Mouse (Mus musculus) CH12.LX (cell line): Measurements from ENCODE around the gene Prkcb. TPM values are rescaled to one million over a fixed set of nuclear protein-coding genes. Genes with fewer than 3 reads are reported as not detected.
A peak's percentile ranks its signal among the peaks of the same experiment; 100 is the strongest.

ENCODE experiments used
- DNase-seq: peaks from one replicate; pipeline ENCODE4 v3.0.0-alpha.2; 2013; ENCODE audit errors: extremely low read depth
- H3K27ac ChIP-seq: 2 replicates; pipeline ENCODE4 v1.5.1; 2012; ENCODE audit warnings: low read depth, mild to moderate bottlenecking, control low read depth, moderate library complexity; ENCODE audit not compliant: insufficient read depth
- H3K27me3 ChIP-seq: replicated peaks from 2 replicates; pipeline ENCODE3; 2012; ENCODE audit warnings: inconsistent platforms
- H3K36me3 ChIP-seq, 2 experiments: replicated peaks in 1 of 2; 2 replicates each; pipeline versions ENCODE3 to v1.6.1; 2012; ENCODE audit warnings: inconsistent platforms in 1 of 2, low read length in 1 of 2, mild to moderate bottlenecking in 1 of 2, mixed read lengths in 1 of 2, moderate library complexity in 1 of 2; ENCODE audit not compliant: control insufficient read depth in 1 of 2, insufficient read depth in 1 of 2
- H3K4me1 ChIP-seq, 2 experiments: 2 replicates each; pipeline ENCODE4 v1.6.1; 2012; ENCODE audit warnings: inconsistent platforms in 1 of 2, moderate library complexity in 1 of 2; ENCODE audit not compliant: insufficient read depth in 2 of 2, control insufficient read depth in 1 of 2
- H3K4me2 ChIP-seq: 2 replicates; pipeline ENCODE4 v1.6.1; 2012; ENCODE audit warnings: low read depth, mild to moderate bottlenecking, control low read depth; ENCODE audit not compliant: poor library complexity, insufficient read depth, severe bottlenecking
- H3K4me3 ChIP-seq, 3 experiments: fragments of 150-350 bp in 1 of 3; sonication (generic) in 1 of 3; replicated peaks in 1 of 3; 2 replicates each; pipeline versions ENCODE3 to v1.5.1; 2011 to 2012; ENCODE audit warnings: low read depth in 2 of 3, low read length in 2 of 3, mild to moderate bottlenecking in 2 of 3, moderate library complexity in 2 of 3, control low read depth in 1 of 3, improper control_type of control experiment in 1 of 3, inconsistent platforms in 1 of 3, mixed read lengths in 1 of 3; ENCODE audit not compliant: poor library complexity in 1 of 3
- H3K79me2 ChIP-seq: replicated peaks from 2 replicates; pipeline ENCODE4 v1.6.1; 2012; ENCODE audit warnings: mild to moderate bottlenecking, moderate library complexity; ENCODE audit not compliant: control insufficient read depth, poor library complexity, insufficient read depth, severe bottlenecking; ENCODE audit errors: extremely low read depth
- H3K9ac ChIP-seq: 2 replicates; pipeline ENCODE4 v1.6.1; 2012; ENCODE audit warnings: low read depth, mild to moderate bottlenecking, control low read depth, moderate library complexity; ENCODE audit not compliant: insufficient read depth
- H3K9me3 ChIP-seq: replicated peaks from 2 replicates; pipeline ENCODE3; 2012; ENCODE audit warnings: low read length, inconsistent platforms, mixed read lengths
- BHLHE40 ChIP-seq: IDR thresholded peaks from 2 replicates; pipeline ENCODE4 v1.6.1; 2011; ENCODE audit warnings: mild to moderate bottlenecking, low read depth, low read length, improper control_type of control experiment
- CHD1 ChIP-seq: IDR thresholded peaks from 2 replicates; pipeline ENCODE4 v1.6.1; 2012; ENCODE audit warnings: low read depth, low read length, improper control_type of control experiment, inconsistent platforms
- CHD2 ChIP-seq: IDR thresholded peaks from 2 replicates; pipeline ENCODE4 v1.6.1; 2011; ENCODE audit warnings: low read length, improper control_type of control experiment
- CTCF ChIP-seq, 2 experiments: IDR thresholded peaks in 1 of 2; conservative IDR thresholded peaks in 1 of 2; 2 replicates each; pipeline ENCODE4 v1.5.1; 2011 to 2012; ENCODE audit warnings: low read depth in 2 of 2, low read length in 2 of 2, improper control_type of control experiment in 1 of 2, inconsistent platforms in 1 of 2, mild to moderate bottlenecking in 1 of 2, moderate library complexity in 1 of 2
- ELF1 ChIP-seq: IDR thresholded peaks from 2 replicates; pipeline ENCODE4 v1.6.1; 2014; ENCODE audit warnings: low read depth, mild to moderate bottlenecking, inconsistent platforms, low read length, improper control_type of control experiment
- EP300 ChIP-seq: IDR thresholded peaks from 2 replicates; pipeline ENCODE4 v1.6.1; 2011; ENCODE audit warnings: low read length, improper control_type of control experiment
- ETS1 ChIP-seq: conservative IDR thresholded peaks from 2 replicates; pipeline ENCODE4 v1.6.1; 2012; ENCODE audit warnings: low read depth, mild to moderate bottlenecking, inconsistent platforms, low read length, improper control_type of control experiment, moderate library complexity
- HCFC1 ChIP-seq: IDR thresholded peaks from 2 replicates; pipeline ENCODE4 v1.6.1; 2012; ENCODE audit warnings: low read depth, mild to moderate bottlenecking, inconsistent platforms, low read length, improper control_type of control experiment
- IRF4 ChIP-seq: IDR thresholded peaks from 2 replicates; pipeline ENCODE4 v1.6.1; 2014; ENCODE audit warnings: low read depth, mild to moderate bottlenecking, inconsistent platforms, low read length, improper control_type of control experiment
- JUN ChIP-seq: IDR thresholded peaks from 2 replicates; pipeline ENCODE4 v1.6.1; 2011; ENCODE audit warnings: low read depth, mild to moderate bottlenecking, low read length, improper control_type of control experiment, moderate library complexity; ENCODE audit not compliant: insufficient read depth
- JUND ChIP-seq: conservative IDR thresholded peaks from 2 replicates; pipeline ENCODE4 v1.6.1; 2011; ENCODE audit warnings: low read depth, low read length, improper control_type of control experiment
- KAT2A ChIP-seq: IDR thresholded peaks from 2 replicates; pipeline ENCODE4 v1.6.1; 2012; ENCODE audit warnings: low read length, improper control_type of control experiment, inconsistent platforms; ENCODE audit not compliant: insufficient replicate concordance
- MAFK ChIP-seq: IDR thresholded peaks from 2 replicates; pipeline ENCODE4 v1.6.1; 2011; ENCODE audit warnings: low read length, improper control_type of control experiment; ENCODE audit not compliant: insufficient replicate concordance
- MAX ChIP-seq: IDR thresholded peaks from 2 replicates; pipeline ENCODE4 v1.6.1; 2011; ENCODE audit warnings: low read length, improper control_type of control experiment
- MAZ ChIP-seq: IDR thresholded peaks from 2 replicates; pipeline ENCODE4 v1.6.1; 2012; ENCODE audit warnings: low read depth, mild to moderate bottlenecking, inconsistent platforms, low read length, improper control_type of control experiment, moderate library complexity
- MEF2A ChIP-seq: IDR thresholded peaks from 2 replicates; pipeline ENCODE4 v1.6.1; 2014; ENCODE audit warnings: low read depth, mild to moderate bottlenecking, inconsistent platforms, low read length, improper control_type of control experiment, borderline replicate concordance
- MXI1 ChIP-seq: IDR thresholded peaks from 2 replicates; pipeline ENCODE4 v1.6.1; 2011; ENCODE audit warnings: mild to moderate bottlenecking, low read depth, low read length, improper control_type of control experiment
- MYC ChIP-seq: IDR thresholded peaks from 2 replicates; pipeline ENCODE4 v1.6.1; 2011; ENCODE audit warnings: low read depth, mild to moderate bottlenecking, improper control_type of control experiment, low read length
- NELFE ChIP-seq: IDR thresholded peaks from 2 replicates; pipeline ENCODE4 v1.6.1; 2011; ENCODE audit warnings: low read depth, low read length, improper control_type of control experiment
- NRF1 ChIP-seq: IDR thresholded peaks from 2 replicates; pipeline ENCODE4 v1.6.1; 2014; ENCODE audit warnings: low read depth, mild to moderate bottlenecking, inconsistent platforms, low read length, improper control_type of control experiment, moderate library complexity
- PAX5 ChIP-seq: IDR thresholded peaks from 2 replicates; pipeline ENCODE4 v1.6.1; 2012; ENCODE audit warnings: low read length, inconsistent platforms, mixed read lengths
- POLR2A ChIP-seq: IDR thresholded peaks from 2 replicates; pipeline ENCODE4 v1.6.1; 2011; ENCODE audit warnings: low read depth, mild to moderate bottlenecking, improper control_type of control experiment, low read length
- POLR2AphosphoS2 ChIP-seq: IDR thresholded peaks from 2 replicates; pipeline ENCODE4 v1.6.1; 2011; ENCODE audit warnings: low read depth, low read length, improper control_type of control experiment
- RAD21 ChIP-seq: IDR thresholded peaks from 2 replicates; pipeline ENCODE4 v1.6.1; 2011; ENCODE audit warnings: low read depth, mild to moderate bottlenecking, low read length, improper control_type of control experiment, moderate library complexity
- RCOR1 ChIP-seq: conservative IDR thresholded peaks from 2 replicates; pipeline ENCODE4 v1.6.1; 2012; ENCODE audit warnings: low read depth, mild to moderate bottlenecking, inconsistent platforms, low read length, improper control_type of control experiment
- SMC3 ChIP-seq: IDR thresholded peaks from 2 replicates; pipeline ENCODE4 v1.6.1; 2011; ENCODE audit warnings: low read depth, low read length, improper control_type of control experiment
- TCF12 ChIP-seq: IDR thresholded peaks from 2 replicates; pipeline ENCODE4 v1.6.1; 2014; ENCODE audit warnings: low read depth, mild to moderate bottlenecking, inconsistent platforms, low read length, improper control_type of control experiment
- UBTF ChIP-seq: IDR thresholded peaks from 2 replicates; pipeline ENCODE4 v1.6.1; 2012; ENCODE audit warnings: low read depth, mild to moderate bottlenecking, inconsistent platforms, low read length, improper control_type of control experiment, moderate library complexity
- USF1 ChIP-seq: IDR thresholded peaks from 2 replicates; pipeline ENCODE4 v1.6.1; 2014; ENCODE audit warnings: low read depth, mild to moderate bottlenecking, inconsistent platforms, low read length, improper control_type of control experiment
- USF2 ChIP-seq: conservative IDR thresholded peaks from 2 replicates; pipeline ENCODE4 v1.6.1; 2011; ENCODE audit warnings: low read depth, low read length, improper control_type of control experiment
- ZC3H11A ChIP-seq: IDR thresholded peaks from 2 replicates; pipeline ENCODE4 v1.6.1; 2012; ENCODE audit warnings: low read depth, mild to moderate bottlenecking, inconsistent platforms, low read length, improper control_type of control experiment
- ZKSCAN1 ChIP-seq: IDR thresholded peaks from 2 replicates; pipeline ENCODE4 v1.6.1; 2012; ENCODE audit warnings: low read depth, inconsistent platforms, low read length, improper control_type of control experiment, borderline replicate concordance
- ZMIZ1 ChIP-seq: IDR thresholded peaks from 2 replicates; pipeline ENCODE4 v1.6.1; 2012; ENCODE audit warnings: low read depth, mild to moderate bottlenecking, inconsistent platforms, low read length, improper control_type of control experiment
- ZNF384 ChIP-seq: IDR thresholded peaks from 2 replicates; pipeline ENCODE4 v1.6.1; 2012; ENCODE audit warnings: low read depth, low read length, improper control_type of control experiment, inconsistent platforms
- dilution Hi-C: fragments of 300-500 bp; cut with MboI; formaldehyde crosslinking; loops from 2 replicates; pipeline ENCODE4 v1.14.3; 2020; ENCODE audit warnings: low sequenced_read_pairs; ENCODE audit not compliant: extremely low pct_unique_long_range_greater_than_20kb, extremely low pct_ligation_motif_present
- in situ Hi-C: fragments of 300-500 bp; cut with MboI; formaldehyde crosslinking; loops from 3 replicates; pipeline ENCODE4 v1.14.3; 2019; ENCODE audit warnings: low sequenced_read_pairs, low pct_ligation_motif_present, low pct_unique_long_range_greater_than_20kb, mixed read lengths
- polyA plus RNA-seq: library from polyadenylated mRNA; unstranded; fragments of >175 nt; gene quantifications from 2 replicates; pipeline ENCODE4 v1.2.1, GENCODE M21; 2012; ENCODE audit warnings: low read depth; ENCODE audit not compliant: insufficient read length
- total RNA-seq, 2 experiments: library from RNA; depleted of rRNA; stranded (reverse); fragments of 300-350 nt in 1 of 2; fragments of >200 nt in 1 of 2; gene quantifications; 2 replicates each; pipeline ENCODE4 v1.2.3; 2012 to 2014

Gene Prkcb
- total and polyA plus RNA-seq, 3 experiments = 323 to 463 (median 337) TPM

DNA sequence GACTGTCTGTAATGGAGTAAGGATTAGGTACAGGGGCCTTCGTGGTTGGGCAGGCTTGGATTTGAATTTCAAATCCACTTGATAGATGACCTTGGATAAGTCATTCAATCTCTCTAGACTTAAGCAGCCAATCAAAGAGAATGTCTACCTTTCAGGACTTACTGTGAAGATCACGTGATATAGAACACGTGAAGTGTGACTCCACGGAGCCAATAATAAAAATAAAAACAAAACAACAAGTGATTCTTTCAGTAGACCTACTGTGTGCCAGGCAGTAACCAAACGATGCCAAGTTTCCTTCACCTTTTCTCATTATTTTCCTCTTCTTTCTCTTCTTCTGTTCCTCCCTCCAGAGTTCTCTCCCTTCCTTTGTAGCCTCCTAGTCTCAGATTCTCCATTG, 39.9 kb downstream of the Prkcb start:
- H3K27ac ChIP-seq = peak overlapping the region; percentile 69
- dilution Hi-C loops = no loop called here

DNA sequence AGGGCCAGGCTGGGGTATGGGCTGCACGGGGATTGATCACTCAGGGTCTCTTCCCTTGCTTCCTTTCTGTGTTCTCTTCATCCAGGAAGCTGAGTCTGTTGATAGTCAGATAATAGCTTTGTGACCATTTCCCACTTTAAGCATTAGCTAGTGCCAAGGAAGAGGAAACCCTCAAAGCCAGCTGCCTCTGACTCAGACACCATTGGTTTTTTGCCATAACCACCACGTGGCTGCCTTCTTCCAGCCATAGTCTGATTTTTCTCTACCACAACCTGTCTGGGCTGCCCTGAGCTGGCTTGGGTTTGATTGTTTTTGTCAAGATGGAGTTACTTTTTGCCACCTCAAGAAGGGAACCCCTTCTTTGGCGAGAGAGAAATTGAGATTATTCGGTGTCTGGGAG, 41.0 kb downstream of the Prkcb start:
- peaks cover 10 to 80% of the 10 kb centered on the region in 2 experiments for H3K36me3 ChIP-seq
- no peak for DNase-seq
- H3K27ac ChIP-seq = peak overlapping the region; percentile 69
- H3K4me3 ChIP-seq = no peak overlapping the region
- peaks cover 82% of the 10 kb centered on the region for H3K79me2 ChIP-seq
- peaks cover 47 to 99% of the 10 kb centered on the region in 2 experiments for H3K4me1 ChIP-seq
- no peaks in the 10 kb centered on the region for H3K27me3 ChIP-seq
- no peak overlapping the region for H3K9ac ChIP-seq
- no peaks in the 10 kb centered on the region for H3K9me3 ChIP-seq
- no peak for TF ChIP-seq IRF4
- TF ChIP-seq MXI1 = no peak
- no peak for TF ChIP-seq NELFE
- peak; percentile 64 for TF ChIP-seq MAX
- peak; percentile 39 for TF ChIP-seq ETS1
- no peak for TF ChIP-seq ZNF384
- peak; percentile 65 for TF ChIP-seq MYC
- no peak for TF ChIP-seq JUN
- TF ChIP-seq PAX5 = no peak
- TF ChIP-seq MAZ = no peak
- TF ChIP-seq MAFK = no peak
- TF ChIP-seq BHLHE40 = 0 out of 2 replicates have a peak, but pooled peaks have one; percentile 3
- no peak for TF ChIP-seq POLR2A
- TF ChIP-seq HCFC1 = no peak
- TF ChIP-seq, all 38 proteins: peak for 4
- no peak overlapping the region for H3K4me2 ChIP-seq
- dilution Hi-C loops = no loop called here
- in situ Hi-C loops = no loop called here

More for the DNA sequence above, 39.9 kb downstream of the Prkcb start:
- H3K4me2 ChIP-seq = peak overlapping the region; percentile 77
- TF ChIP-seq MAZ = 0 out of 2 replicates have a peak, but pooled peaks have one; percentile 27
- TF ChIP-seq ZMIZ1 = no peak
- no peak for TF ChIP-seq CHD2
- TF ChIP-seq CTCF (conservative IDR thresholded peaks at IDR 0.05 in 1 of 2, IDR thresholded peaks at IDR 0.05 in 1 of 2; ENCODE audit: low read depth in 2 of 2, low read length in 2 of 2) = no peak
- TF ChIP-seq UBTF = no peak
- peak; percentile 54 for TF ChIP-seq USF1
- TF ChIP-seq JUND = no peak
- no peak for TF ChIP-seq TCF12
- no peak for TF ChIP-seq CHD1
- peak; percentile 95 for TF ChIP-seq ZKSCAN1
- no peak for TF ChIP-seq ETS1
- no peak for TF ChIP-seq RCOR1
- peak; percentile 90 for TF ChIP-seq BHLHE40
- TF ChIP-seq KAT2A = no peak
- no peak for TF ChIP-seq ZC3H11A
- TF ChIP-seq IRF4 = no peak
- TF ChIP-seq SMC3 = 0 out of 2 replicates have a peak, but pooled peaks have one; percentile 4
- TF ChIP-seq MXI1 = no peak
- TF ChIP-seq MAX = peak; percentile 55
- TF ChIP-seq NRF1 = no peak
- TF ChIP-seq POLR2AphosphoS2 = no peak
- TF ChIP-seq RAD21 = no peak
- TF ChIP-seq EP300 = no peak
- TF ChIP-seq ZNF384 = no peak
- no peak for TF ChIP-seq MYC
- TF ChIP-seq USF2 = peak; percentile 44; the same call in 1 of the 2 replicates
- TF ChIP-seq ELF1 = no peak
- TF ChIP-seq MEF2A = no peak
- TF ChIP-seq JUN = no peak
- peak; percentile 65 for DNase-seq
- no peaks in the 10 kb centered on the region for H3K9me3 ChIP-seq
- H3K9ac ChIP-seq = peak overlapping the region; percentile 43; the same call in 1 of the 2 replicates
- peaks cover 5 to 78% of the 10 kb centered on the region in 2 experiments for H3K36me3 ChIP-seq
- H3K79me2 ChIP-seq = peaks cover 79% of the 10 kb centered on the region
- peaks cover 50 to 98% of the 10 kb centered on the region in 2 experiments for H3K4me1 ChIP-seq
- in situ Hi-C loops = no loop called here
- H3K27me3 ChIP-seq = no peaks in the 10 kb centered on the region
- H3K4me3 ChIP-seq = no peak overlapping the region
